Mouse (Mus musculus) adrenal gland, adult 8-10 months (tissue): Measurements from ENCODE around the gene Rgma. TPM values are rescaled to one million over a fixed set of nuclear protein-coding genes. Genes with fewer than 3 reads are reported as not detected.

Experiments
- DNase-seq: peaks from one replicate; pipeline ENCODE4 v3.0.0; 2022
- total RNA-seq, 4 experiments: library from RNA; stranded (reverse); gene quantifications; 2 replicates each; pipeline ENCODE4 v1.2.4; 2022

The Rgma gene
- total RNA-seq, 4 experiments from 2014 or later, result 12.8 to 16.1 (median 14.0) TPM

GRCm38 (mm10) chr7:73400051-73400916 is 25.0 kb downstream of the Rgma start:
- DNase-seq, result no peak

- DNase-seq, result no peak
Measured at GRCm38 (mm10) chr7:73402106-73402505, 26.8 kb downstream of the Rgma start.

- DNase-seq, result peak; percentile 15
Measured at GRCm38 (mm10) chr7:73402671-73403070, 27.4 kb downstream of the Rgma start.

GRCm38 (mm10) chr7:73403538-73403937 is 28.2 kb downstream of the Rgma start:
- no peak for DNase-seq

- DNase-seq, result no peak
Measured at GRCm38 (mm10) chr7:73405550-73405949, 30.2 kb downstream of the Rgma start.

- no peak for DNase-seq
Measured at GRCm38 (mm10) chr7:73411523-73411922, 36.2 kb downstream of the Rgma start.

- no peak for DNase-seq
Measured at GRCm38 (mm10) chr7:73411986-73412385, 36.7 kb downstream of the Rgma start.

GRCm38 (mm10) chr7:73412419-73412818 is 37.1 kb downstream of the Rgma start:
- no peak for DNase-seq

GRCm38 (mm10) chr7:73414192-73414591 is 38.9 kb downstream of the Rgma start:
- DNase-seq, result no peak

GRCm38 (mm10) chr7:73419375-73419774 is 44.1 kb downstream of the Rgma start:
- no peak for DNase-seq

GRCm38 (mm10) chr7:73420827-73421226 is 45.5 kb downstream of the Rgma start:
- no peak for DNase-seq

- no peak for DNase-seq
Measured at GRCm38 (mm10) chr7:73421278-73422015, 46.1 kb downstream of the Rgma start.

- peak; percentile 63 for DNase-seq
Measured at GRCm38 (mm10) chr7:73422223-73423113, 47.2 kb downstream of the Rgma start.

GRCm38 (mm10) chr7:73423236-73423635 is 47.9 kb downstream of the Rgma start:
- DNase-seq, result peak; percentile 54

GRCm38 (mm10) chr7:73424243-73424642 is 48.9 kb downstream of the Rgma start:
- DNase-seq, result no peak

- DNase-seq, result no peak
Measured at GRCm38 (mm10) chr7:73424705-73425104, 49.4 kb downstream of the Rgma start.

GRCm38 (mm10) chr7:73425451-73425850 is 50.1 kb downstream of the Rgma start:
- DNase-seq, result no peak

- peak; percentile 71 for DNase-seq
Measured at GRCm38 (mm10) chr7:73426235-73426634, 50.9 kb downstream of the Rgma start.

- DNase-seq, result no peak
Measured at GRCm38 (mm10) chr7:73426752-73427386, 51.6 kb downstream of the Rgma start.

- DNase-seq, result no peak
Measured at GRCm38 (mm10) chr7:73427794-73428193, 52.5 kb downstream of the Rgma start.

- no peak for DNase-seq
Measured at GRCm38 (mm10) chr7:73428525-73428924, 53.2 kb downstream of the Rgma start.
